Mouse (Mus musculus) ZHBTc4 (cell line): ENCODE results near the gene Cd36.
"Not testable (repeated sequence)": the region's sequence is repeated elsewhere in the genome, so short reads cannot be mapped to it uniquely, and the experiment has no call there.

ENCODE experiments used
- DNase-seq: peaks from one replicate; pipeline ENCODE4 v3.0.0-alpha.2; 2011; ENCODE audit warnings: low read depth, low spot score

The Cd36 gene

DNA sequence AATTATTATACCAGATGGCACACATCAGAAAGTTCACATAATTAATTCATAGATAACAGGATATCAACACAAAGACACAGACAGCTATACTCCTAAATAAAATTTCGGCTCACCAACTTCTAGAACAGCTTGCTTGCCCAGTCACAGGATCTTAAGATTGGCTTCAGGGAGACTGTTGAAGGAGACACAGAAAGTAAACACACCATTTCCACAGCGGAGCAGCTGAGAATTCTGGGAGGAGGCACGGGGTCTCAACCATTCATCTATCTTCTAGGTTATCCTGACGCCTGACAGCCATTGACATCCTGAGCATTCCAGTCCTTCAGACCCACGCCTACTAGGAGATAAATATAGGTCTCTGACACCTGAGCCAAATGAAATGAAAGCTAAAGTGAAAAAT, at the start of gene Cd36:
TSS of gene Cd36 (minus strand) at position 204 of the 400 bp plus-strand sequence.
- DNase-seq = no peak

GRCm38 (mm10) chr5:17934501-17934900, 45.9 kb upstream of the Cd36 start:
- no peak for DNase-seq

GRCm38 (mm10) chr5:17931588-17931987, 43.0 kb upstream of the Cd36 start:
- DNase-seq = not testable (repeated sequence)

GRCm38 (mm10) chr5:17929006-17929567, 40.5 kb upstream of the Cd36 start:
- DNase-seq = no peak

GRCm38 (mm10) chr5:17928471-17928870, 39.9 kb upstream of the Cd36 start:
- DNase-seq = no peak

DNA sequence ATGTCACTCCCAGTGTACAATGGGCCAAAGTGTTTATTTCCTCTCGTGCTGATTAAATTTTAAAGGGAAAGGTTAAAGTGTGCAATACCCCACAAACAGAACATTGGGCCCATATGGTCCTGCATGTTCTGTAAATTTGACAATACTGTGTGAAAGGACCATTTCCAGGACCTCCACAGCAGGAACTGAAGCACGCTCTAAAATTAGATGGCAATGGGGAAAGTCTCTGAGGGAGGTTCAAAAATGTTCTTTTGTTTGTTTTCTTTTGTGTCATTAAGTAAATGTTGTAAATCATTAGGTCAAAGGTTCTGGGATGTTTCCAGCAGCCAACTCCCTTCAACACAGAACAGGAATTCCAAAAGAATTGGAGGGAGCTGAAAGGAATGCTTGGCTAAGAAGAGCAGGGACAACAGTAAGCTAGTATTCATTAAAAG, 35.5 kb upstream of the Cd36 start:
- DNase-seq = peak; percentile 25

DNA sequence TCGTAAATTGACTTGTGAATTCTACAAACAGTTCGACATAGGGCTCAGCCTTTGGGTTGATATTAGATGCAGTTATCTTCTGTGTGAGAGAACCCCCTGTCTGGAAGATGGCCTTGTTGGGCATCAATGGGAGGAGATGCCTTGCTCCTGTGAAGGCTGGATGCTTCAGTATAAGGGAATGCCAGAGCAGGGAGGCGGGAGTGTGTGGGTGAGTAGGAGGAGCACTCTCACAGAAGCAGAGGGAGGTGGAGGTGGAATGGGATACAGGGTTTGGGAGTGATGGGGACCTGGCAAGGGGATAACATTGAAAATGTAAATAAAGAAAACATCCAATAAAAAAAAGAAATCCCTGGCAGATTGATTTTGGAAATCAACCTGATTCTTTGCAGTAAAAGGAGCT, 35.0 kb upstream of the Cd36 start:
- DNase-seq = no peak

GRCm38 (mm10) chr5:17918966-17919365, 30.4 kb upstream of the Cd36 start:
- DNase-seq = no peak

DNA sequence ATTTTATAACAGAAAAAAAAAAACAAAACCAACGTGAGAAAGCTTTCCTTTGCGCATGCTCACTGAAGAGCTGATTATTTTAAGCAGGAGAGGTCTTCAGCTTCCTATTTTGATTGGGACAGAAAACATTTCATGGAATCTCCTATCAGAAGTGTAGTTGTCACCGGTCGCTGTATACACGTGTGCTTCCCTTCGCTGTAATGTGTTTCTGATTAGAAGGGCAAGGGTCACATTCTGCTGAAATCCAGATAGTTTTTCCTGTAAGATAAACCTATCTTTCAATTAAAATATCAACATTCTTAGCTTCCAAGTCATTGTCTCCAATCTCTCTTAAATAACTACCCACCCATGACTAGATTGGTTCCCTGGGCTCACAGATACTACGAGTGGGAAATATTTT, 16.2 kb upstream of the Cd36 start:
- no peak for DNase-seq

DNA sequence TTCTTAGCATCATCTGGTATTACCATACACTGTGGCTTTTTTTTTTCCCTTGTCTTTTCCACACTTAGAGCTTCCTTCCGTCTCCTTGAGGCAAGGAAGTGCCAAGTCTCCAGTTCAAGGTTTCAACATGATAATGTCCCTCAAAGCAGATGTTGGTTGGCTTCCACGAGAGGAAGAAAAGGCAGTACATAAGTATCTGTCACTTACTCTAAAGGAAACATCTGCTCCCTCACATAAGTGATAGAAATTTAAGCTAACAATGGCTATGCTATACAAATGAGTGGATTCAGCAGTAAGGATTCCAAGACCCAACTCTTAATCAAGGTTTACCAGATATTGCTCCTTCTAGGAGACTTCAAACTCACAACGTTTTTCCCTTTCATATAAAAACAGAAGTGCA, 10.3 kb upstream of the Cd36 start:
- no peak for DNase-seq

DNA sequence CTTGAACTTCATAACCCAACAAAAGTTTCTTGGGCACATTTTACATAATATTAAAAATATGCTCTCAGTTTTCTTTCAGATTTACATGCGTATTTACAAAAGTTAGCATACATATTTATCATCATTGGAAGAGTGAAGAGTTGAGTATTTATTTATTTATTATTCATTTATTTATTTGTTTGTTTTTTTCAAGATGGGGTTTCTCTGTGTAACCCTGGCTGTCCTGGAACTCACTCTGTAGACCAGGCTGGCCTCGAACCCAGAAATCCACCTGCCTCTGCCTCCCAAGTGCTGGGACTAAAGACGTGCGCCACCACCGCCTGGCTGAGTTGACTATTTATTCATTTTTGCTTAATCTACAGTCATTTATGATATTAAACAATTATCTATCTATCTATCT, 9.0 kb upstream of the Cd36 start:
- not testable (repeated sequence) for DNase-seq

DNA sequence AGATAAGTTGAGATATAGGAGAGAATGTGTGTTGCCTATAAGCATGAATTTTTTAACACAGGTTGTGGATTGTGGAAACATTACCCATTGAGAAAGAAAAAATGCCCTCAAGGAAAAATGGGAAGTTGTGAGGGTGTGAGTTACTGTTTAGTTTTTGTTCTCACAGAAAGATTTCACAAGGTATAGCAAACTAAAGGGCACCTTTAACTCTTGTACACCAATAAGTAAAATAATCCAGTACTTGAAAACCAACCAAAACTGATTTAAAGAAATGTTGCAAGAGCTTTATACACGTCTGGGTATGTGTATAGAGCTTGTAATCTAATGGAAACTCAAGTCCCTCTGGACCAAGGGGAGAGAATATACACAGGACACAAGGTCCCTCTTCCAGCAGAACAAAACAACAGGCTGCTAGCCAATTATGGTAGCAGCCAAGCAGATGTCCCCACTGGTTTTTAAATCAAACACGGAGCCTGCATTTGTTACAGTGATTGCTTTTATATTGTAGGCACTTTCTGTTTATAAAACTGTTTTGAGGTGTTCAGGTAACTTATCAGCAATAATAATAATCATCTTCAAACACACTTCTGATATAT, 5.1 kb upstream of the Cd36 start:
- no peak for DNase-seq

DNA sequence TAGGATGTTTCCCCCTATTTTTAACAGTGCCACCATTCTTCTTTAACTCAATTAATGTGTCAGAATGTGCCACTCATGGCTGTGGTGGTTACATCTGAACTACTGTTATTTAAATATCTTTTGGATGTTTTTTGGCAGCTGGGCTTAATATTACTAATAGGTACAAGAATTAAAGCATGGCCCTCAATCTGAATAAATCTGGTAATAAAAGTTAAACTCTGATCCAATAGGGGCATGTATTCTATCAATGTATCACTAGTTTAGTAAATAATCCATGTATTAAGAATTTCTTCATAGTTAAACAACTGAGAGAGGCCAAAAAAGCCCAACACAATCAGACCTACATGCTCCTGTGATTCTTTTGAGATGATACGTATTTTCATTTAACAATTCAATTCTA, 690 bp upstream of the Cd36 start:
- no peak for DNase-seq

DNA sequence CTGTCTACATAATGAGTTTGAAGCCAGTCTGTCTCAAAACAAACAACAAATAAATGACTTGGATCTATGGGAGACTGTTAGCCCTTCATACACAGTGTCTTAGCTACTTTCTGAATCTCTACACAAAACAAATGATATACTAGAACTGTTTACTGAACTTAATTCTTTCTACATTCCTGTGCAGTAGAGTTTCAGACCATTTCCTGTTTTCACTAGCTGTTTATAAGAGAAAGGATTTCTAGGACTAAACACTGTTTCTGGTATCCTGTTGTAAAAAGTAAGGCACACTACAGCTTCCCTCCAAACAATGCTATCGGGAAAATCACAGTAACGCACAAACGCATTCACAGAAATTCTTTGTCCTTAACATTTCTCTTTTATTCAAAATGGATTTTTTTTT, 2.2 kb downstream of the Cd36 start:
- DNase-seq = no peak

DNA sequence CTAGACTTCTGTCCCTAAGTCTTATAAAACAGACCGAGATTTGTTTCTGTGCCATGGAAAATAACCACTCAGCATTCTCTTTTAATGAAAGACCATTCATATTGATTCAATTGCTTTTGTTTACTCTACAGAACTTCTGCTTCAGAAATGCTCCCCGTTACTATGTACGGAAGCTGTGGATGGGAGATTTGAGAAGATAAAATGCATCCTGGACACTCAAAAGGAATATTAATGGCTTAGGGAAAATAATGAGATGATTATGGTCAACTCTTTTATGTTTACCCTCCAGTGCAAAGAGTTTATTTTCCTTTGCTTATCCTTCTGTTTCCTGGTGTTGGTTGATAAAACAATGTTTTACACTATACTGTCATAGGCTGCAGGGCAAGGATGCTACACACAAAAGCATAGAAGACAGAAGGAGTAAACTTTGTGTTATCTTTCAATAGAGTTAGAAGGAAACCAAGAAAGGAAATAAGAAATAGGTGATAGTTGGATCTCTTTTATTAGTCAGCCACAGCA, 5.2 kb downstream of the Cd36 start:
- no peak for DNase-seq

- DNase-seq = no peak
Observed at GRCm38 (mm10) chr5:17881542-17881896, 7.1 kb downstream of the Cd36 start.

DNA sequence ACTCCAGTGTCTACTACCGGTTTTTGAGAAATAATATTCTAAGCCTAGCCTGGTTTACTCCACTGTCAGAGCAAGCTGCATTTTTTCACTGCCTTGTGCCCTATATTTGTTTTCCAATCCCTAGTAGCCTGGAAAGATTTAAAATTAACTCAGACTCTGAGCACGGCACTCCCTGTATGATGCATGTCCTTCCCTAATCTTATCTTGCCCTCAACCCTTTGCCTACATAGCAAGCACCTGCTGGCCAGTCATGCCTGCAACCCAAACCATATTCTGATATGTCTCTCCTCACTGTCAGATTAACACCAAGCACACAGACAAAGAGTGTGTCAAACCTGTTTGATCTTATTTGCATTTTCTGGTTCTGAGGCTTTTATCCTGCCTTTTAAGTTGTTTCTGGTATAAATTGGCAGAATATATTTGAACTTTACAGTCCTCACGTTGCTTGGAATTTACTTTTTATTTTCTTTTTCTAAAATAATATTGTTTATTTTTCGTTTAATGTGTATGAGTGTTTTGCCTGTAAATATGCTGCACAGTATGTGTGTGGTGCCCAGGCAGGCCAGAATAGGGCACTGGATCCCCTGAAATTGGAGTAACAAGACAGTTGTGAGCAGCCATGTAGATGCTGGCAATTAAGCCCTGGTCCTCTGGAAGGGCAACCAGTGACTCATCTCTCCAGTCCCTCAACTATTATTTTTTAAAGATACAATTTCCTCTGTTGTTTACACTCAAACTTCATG, 7.6 kb downstream of the Cd36 start:
- DNase-seq = no peak

DNA sequence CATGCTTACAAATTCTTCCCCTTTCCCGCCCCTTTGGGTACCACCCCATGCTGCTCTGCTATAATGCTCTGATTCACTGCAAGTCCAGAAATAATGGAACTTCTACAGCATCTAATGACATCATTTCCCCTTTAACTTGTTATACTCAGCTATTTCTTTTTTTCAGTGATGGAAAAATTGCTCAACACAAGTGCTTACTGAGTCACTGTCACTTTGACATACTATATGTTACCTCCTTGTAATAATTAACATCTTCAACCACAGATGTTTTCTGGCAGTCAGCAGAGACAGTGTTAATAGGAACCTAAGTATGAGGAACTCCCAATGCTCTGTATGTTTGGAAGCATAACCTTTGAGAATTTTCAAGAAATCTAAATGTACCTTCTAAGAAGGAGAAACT, 8.7 kb downstream of the Cd36 start:
- no peak for DNase-seq

GRCm38 (mm10) chr5:17877044-17877443, 11.6 kb downstream of the Cd36 start:
- no peak for DNase-seq

GRCm38 (mm10) chr5:17876637-17877036, 12.0 kb downstream of the Cd36 start:
- DNase-seq = no peak

- DNase-seq = no peak
Observed at GRCm38 (mm10) chr5:17874335-17874734, 14.3 kb downstream of the Cd36 start.

DNA sequence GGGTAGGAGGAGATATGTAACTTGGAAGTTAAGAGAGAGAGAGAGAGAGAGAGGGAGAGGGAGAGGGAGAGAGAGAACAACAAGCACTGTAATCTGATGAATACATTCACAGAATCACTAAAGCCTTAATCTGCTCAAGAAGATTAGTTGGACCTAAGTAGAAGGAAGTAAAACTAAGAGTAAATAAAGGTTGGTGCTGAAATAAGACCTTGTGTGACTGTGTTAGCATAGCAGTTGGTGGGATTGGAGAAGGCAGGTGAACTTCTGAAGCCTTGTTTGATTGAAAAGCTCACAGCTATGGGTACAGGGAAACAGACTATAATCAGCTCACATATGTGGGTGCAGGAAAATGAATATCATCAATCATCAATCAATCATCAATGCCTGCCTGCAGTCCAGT, 23.2 kb downstream of the Cd36 start:
- no peak for DNase-seq

- DNase-seq = no peak
Observed at GRCm38 (mm10) chr5:17863085-17863484, 25.5 kb downstream of the Cd36 start.
